Mouse (Mus musculus) neural tube, embryonic 10.5 days (tissue): Measurements from ENCODE around the gene Asgr2.
"Not testable (repeated sequence)": the region's sequence is repeated elsewhere in the genome, so short reads cannot be mapped to it uniquely, and the experiment has no call there.

Source experiments
- DNase-seq: peaks from one replicate; pipeline ENCODE4 v3.0.0-alpha.2; 2017; ENCODE audit warnings: low spot score; ENCODE audit errors: extremely low spot score

Gene Asgr2

GRCm38 (mm10) chr11:70091986-70092783 is at the start of gene Asgr2:
Asgr2 (plus strand) TSS chr11:70092644.
- DNase-seq, result no peak

GRCm38 (mm10) chr11:70043665-70044064 is 48.8 kb upstream of the Asgr2 start:
- DNase-seq, result no peak

GRCm38 (mm10) chr11:70045435-70045834 is 47.0 kb upstream of the Asgr2 start:
- DNase-seq, result no peak

GRCm38 (mm10) chr11:70049366-70049765 is 43.1 kb upstream of the Asgr2 start:
- DNase-seq, result no peak

GRCm38 (mm10) chr11:70049816-70050215 is 42.6 kb upstream of the Asgr2 start:
- DNase-seq, result no peak

- DNase-seq, result no peak
These were observed 39.3 kb upstream of the Asgr2 start for GRCm38 (mm10) chr11:70053156-70053555.

GRCm38 (mm10) chr11:70053898-70054570 is 38.4 kb upstream of the Asgr2 start, which contains the start of gene Asgr1:
Asgr1 (plus strand) TSS chr11:70054085.
- DNase-seq, result no peak

- peak; percentile 89 for DNase-seq
These were observed 36.7 kb upstream of the Asgr2 start for GRCm38 (mm10) chr11:70055618-70056214.

- DNase-seq, result no peak
These were observed 34.6 kb upstream of the Asgr2 start for GRCm38 (mm10) chr11:70057805-70058204.

- DNase-seq, result no peak
These were observed 32.5 kb upstream of the Asgr2 start for GRCm38 (mm10) chr11:70059930-70060329.

- no peak for DNase-seq
These were observed 29.4 kb upstream of the Asgr2 start for GRCm38 (mm10) chr11:70063053-70063452.

- DNase-seq, result no peak
These were observed 25.7 kb upstream of the Asgr2 start for GRCm38 (mm10) chr11:70066701-70067100.

GRCm38 (mm10) chr11:70068245-70068644 is 24.2 kb upstream of the Asgr2 start:
- no peak for DNase-seq

- DNase-seq, result no peak
These were observed 22.4 kb upstream of the Asgr2 start for GRCm38 (mm10) chr11:70070057-70070456.

GRCm38 (mm10) chr11:70070603-70071002 is 21.8 kb upstream of the Asgr2 start:
- not testable (repeated sequence) for DNase-seq

GRCm38 (mm10) chr11:70074379-70075071 is 17.9 kb upstream of the Asgr2 start:
- peak; percentile 72 for DNase-seq

- DNase-seq, result no peak
These were observed 16.9 kb upstream of the Asgr2 start for GRCm38 (mm10) chr11:70075581-70075980.

GRCm38 (mm10) chr11:70077441-70077840 is 15.0 kb upstream of the Asgr2 start:
- no peak for DNase-seq

GRCm38 (mm10) chr11:70079175-70079574 is 13.3 kb upstream of the Asgr2 start:
- DNase-seq, result no peak

GRCm38 (mm10) chr11:70079928-70080327 is 12.5 kb upstream of the Asgr2 start:
- no peak for DNase-seq

- DNase-seq, result no peak
These were observed 11.4 kb upstream of the Asgr2 start for GRCm38 (mm10) chr11:70080803-70081590.
